Mouse (Mus musculus): ENCODE data around the gene Brip1. TPM values are rescaled to one million over a fixed set of nuclear protein-coding genes. Genes with fewer than 3 reads are reported as not detected.

Brip1 gene
- total RNA-seq, 2 experiments from 2014 or later: 0.76 to 1.4 TPM

DNA sequence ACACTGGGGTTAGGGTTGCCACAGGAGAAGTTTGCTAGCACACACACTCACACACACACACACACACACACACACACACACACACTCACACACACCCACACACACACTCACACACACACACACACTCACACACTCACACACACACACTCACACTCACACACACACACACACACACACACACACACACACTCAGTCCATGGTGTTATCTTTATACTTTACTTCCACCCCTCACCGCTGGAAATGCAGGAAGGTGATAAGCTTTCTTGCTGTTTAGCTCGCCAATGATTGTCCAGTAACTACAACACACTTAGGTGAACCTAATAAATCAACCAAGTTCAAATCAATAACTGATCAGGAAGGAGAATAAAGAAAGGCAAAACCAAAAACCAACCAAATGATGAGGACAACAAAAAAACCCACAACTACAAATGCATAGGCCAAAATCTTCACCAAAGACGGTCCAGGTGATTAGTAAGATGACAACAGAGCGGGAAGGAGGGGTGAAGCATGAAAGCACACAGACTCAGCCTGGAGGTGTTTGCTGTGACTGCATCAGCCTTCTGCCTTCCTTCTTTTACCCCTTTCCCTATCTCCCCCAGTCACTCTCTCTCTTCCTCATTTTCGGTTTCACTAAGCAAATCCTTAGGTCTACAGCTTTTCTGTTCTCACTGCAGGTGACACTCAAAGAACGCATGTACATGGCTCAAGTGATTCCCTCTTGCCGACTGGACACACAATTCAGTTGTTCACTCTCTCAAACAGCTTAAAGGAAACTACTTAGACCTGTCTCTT, 83.7 kb downstream of the Brip1 start:
- intact Hi-C loops (cut with DNase I): no loop called here
- DNase-seq: no peak

DNA sequence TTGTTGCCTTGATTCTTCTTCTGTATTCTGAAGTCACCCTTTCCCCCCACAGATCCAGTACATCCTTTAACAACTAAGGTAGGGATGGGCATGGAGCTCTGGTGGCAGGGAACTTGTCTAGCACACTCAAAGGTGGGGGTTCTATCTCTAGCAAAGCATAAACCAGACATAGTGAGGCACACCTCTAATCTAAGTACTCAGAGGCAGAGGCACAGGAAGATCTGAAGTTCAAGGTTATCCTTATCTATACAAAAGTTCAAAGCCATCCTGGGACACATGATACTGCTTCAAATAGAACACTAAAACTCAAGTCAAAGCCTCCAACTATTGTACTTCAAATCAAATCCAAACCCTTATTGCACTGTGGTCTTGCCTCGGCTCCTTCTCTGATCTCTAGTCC, 85.0 kb downstream of the Brip1 start:
- intact Hi-C loops (cut with DNase I): no loop called here
- no peak for DNase-seq

DNA sequence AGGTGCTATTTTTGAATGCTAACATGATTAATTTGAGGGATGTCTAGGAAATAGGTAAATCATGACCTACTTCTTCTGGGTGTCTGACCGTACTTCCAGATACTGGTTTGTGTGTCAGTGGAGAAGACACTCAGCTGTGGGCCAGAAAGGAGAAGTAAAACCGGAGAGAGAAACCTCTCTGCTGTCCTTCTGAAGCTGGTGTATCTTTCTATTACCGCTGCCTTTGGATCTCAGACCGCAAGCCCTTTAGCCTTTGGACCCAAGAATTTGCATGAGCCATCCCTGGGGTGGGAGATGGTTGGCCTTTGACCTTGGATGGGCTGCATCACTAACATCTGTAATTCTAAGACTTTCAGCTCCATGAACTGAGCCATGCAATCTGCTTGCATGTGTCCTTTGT, 93.7 kb downstream of the Brip1 start:
- intact Hi-C loops (cut with DNase I): no loop called here
- DNase-seq: no peak

DNA sequence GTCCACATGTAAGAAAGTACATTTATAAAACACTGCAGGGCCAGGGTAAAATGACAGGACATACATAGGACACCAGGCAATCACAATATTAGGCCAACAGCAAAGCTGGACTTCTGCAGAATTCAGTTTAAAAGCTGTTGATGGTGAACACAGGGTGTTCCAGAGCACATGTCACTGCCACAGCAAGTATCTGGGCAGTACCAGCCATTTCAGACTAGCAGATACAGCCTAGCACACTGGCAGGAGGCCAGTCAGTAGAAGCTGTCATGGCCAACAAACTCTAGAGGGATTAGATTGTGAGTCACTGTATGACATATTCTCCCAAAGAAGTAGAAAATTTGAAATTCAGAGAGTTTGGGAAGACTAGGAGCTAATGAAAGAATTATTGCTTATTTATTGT, 94.4 kb downstream of the Brip1 start:
- peak; percentile 13 to 17 for DNase-seq
- intact Hi-C loops (cut with DNase I): no loop called here

DNA sequence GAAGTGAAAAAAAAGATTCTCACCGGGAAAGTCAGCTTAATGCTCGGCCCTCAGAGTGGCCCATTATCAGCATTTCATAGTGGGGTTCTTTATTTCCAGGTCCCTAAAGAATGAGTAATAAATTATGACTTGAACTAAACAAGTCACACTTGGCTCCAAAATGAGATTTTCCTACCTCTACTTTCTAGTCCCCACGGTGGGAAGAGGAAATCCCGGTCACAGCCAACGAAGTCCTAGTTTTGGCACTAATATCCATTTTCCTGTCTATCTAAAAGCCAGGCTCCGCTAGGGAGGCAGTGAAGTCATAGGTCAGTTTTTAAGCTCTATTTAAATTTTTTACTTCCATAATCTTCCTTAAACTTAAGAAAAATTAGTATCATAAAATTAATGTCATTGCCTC, 99.8 kb downstream of the Brip1 start:
- peak in 1 of 2 experiments; percentile 2 for DNase-seq
- intact Hi-C loops (cut with DNase I): no loop called here

DNA sequence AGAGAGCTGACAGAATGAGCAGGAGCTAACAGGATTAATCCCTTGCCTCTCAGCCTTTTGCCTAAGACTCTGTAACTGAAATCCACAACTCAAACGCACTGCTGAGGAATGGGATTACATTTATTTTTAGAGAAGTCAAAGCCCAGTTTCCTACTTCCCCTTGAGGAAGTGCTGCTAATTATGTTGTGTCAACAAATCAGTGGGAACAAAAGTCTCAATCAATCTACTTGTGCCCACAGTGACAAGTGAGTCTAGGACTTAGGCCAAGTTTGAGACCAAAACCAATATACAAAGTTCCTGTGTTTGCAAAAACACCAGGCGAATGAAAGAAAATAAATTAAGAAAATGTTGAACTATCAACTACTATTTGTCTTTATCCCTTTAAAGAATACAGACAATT, 101.7 kb downstream of the Brip1 start:
- intact Hi-C loops (cut with DNase I): no loop called here
- DNase-seq: no peak

DNA sequence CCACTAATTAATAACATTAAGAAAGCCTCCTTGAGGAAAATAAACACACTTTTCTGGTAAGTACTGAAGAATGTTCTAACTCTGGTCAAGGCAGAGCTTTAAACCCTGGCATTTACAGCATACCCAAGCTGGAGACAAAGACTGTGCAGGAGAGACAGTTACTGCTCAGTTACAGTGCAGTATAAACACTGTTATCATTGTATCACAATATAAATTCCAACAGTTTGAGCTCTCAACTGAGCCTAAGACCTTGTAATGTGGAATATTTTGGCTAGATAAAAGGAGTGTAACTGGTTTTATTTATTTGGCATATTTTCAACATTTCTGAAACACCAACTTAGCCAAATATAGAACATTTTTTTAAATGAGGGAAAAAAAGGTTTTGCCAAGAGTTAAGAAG, 112.2 kb downstream of the Brip1 start:
- intact Hi-C loops (cut with DNase I): no loop called here
- no peak for DNase-seq

DNA sequence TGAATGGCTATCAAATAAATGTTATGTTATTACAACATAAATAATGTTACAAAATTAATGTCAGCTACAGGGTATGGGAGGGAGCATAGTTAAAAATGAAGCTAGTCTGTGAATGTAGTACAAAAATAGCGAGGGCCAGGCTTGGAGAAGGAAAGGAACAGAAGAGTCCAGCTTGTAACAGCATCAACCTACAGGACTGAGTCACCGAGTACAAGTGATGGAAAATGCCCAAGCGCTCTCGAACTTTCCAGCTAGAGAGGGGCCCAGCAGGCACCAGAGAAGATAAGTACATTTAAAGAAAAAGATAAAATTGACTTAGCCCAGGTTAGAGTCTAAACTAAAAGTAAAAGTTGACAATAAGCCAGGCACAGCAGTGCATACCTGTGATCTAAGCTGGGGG, 116.5 kb downstream of the Brip1 start:
- no peak for DNase-seq
- intact Hi-C loops (cut with DNase I): no loop called here

DNA sequence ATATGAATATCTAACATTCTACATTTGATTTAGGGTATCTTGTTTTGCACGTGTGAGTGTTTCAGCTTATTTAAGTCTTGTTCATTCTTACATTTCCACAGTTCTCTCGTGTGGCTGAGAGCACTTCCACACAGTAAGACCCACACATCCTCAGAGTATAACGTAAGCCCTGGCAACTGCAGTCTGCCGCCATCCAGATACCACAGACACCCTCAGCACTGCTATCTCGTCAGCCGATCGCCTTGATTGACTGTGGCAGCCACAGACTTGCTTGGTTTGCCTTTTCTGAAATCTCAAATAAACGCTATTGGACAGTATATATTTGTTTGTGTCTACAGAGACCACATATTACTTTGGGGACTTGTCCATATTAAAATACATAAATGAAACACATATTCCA, 123.0 kb downstream of the Brip1 start:
- intact Hi-C loops (cut with DNase I): no loop called here
- DNase-seq: no peak

DNA sequence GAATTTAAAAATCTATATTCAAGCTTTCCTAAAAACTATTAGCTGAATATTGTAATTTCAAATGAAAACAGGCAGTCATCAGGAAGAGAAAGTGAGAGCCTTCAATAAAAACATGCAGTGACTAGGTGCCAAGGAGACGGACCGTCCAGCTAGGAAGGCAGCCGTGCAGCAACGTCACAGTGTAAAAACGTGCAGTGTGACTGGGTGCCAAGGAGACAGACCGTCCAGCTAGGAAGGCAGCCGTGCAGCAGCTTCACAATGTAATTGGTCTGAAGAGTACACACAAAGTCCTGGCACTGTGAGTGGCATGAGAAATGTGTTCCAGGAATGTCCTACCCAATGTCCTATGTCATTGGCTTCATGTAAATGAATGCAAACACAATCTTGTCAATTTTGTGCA, 124.0 kb downstream of the Brip1 start:
- no peak for DNase-seq
- intact Hi-C loops (cut with DNase I): no loop called here

DNA sequence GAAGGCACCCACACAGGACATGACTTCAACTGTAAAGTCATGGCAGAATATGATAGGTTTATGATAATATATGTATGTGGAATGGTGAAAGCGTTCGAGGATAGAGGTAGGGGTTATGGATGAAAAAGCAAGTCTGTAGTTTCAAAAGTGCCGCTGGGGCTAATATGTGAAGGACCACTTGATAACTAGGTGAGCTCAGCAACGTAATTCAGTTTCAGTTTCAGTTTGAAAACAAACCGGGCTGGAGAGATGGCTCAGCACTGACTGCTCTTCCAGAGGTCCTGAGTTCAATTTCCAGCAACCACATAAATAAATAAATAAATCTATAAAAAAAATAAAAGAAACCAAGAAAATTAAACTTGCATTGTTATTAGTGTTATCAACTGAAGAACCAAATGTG, 124.6 kb downstream of the Brip1 start:
- DNase-seq: no peak
- intact Hi-C loops (cut with DNase I): no loop called here

DNA sequence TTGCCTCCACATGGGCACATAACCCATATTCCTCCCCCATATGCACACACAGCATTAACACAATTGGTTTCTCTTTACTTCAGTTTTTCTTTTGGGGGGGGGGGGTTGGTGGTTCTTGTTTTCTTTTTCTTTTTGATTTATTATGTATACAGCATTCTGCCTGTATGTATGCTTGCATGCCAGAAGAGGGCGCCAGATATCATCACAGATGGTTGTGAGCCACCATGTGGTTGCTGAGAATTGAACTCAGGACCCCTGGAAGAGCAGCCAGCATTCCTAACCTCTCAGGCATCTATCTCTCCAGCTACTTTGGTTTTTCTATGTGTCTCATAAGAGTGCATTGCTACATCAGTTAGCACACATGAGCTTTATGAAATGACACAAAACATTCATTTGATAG, 125.6 kb downstream of the Brip1 start:
- no peak for DNase-seq
- intact Hi-C loops (cut with DNase I): no loop called here

DNA sequence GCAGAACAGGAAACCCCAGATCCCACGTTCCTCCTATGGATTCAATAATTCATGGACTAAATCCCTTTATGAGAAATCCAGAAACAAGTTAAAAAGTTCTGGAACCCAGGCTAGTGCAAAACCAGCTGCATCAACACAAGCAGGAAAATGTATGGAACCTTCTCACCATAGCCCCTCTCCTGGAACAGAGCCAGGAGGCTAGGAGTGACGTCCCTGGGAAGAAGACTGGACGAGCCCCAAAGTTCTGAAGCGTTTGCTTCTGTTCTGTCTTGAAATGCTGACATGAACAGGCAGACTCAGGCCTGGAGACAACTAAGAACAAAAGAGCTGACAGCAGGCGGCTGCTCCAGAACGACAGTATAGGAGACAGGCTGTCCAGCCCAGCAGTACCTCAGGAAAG, 132.3 kb downstream of the Brip1 start:
- no peak for DNase-seq
- intact Hi-C loops (cut with DNase I): loop anchor here (5.0 to 10.0 kb wide), 2 partner anchors 81 to 106 kb away; no protein-coding TSS in a partner anchor

DNA sequence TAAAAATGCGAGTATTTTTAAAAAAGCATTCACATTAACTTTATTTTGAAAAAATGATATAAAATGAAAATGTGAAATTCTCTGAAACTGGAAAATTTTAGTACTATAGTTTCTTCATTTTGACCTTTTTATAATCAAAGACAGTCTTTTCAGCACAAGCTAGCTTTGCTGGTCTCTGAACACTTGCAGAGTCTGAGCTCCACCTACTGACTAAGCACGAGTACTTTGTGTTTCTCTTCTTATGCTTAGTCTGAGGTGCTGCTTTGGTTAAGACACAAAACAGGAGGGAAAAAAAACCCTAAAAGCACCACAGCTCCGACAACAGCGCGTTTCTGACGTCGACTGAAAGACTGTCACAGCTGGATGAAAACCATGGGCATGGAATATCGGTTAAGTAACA, 133.8 kb downstream of the Brip1 start:
- intact Hi-C loops (cut with DNase I): loop anchor here (2.0 to 10.0 kb wide), 3 partner anchors 80 to 218 kb away; no protein-coding TSS in a partner anchor
- DNase-seq: peak in 1 of 2 experiments; percentile 16

DNA sequence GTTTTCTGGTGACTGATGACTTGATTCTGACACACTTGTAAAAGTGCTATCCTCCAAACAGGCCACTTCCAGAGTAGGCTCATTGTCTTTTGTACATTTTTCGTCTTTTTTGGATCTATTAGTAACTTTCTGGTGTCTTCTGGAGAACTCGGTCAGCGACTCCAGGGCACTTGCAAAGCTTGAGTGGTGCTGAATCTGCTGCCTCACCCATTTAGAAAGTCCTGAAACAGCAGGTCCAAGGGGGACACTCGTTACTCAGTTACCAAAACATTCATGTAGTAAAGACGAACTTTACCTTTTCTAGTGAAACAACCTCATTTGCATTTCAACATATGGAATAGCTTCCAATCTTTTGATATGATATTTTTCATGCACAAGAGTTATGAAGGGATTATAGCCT, 136.1 kb downstream of the Brip1 start:
- no peak for DNase-seq
- intact Hi-C loops (cut with DNase I): loop anchor here (5.0 to 10.0 kb wide), 2 partner anchors 78 to 110 kb away; no protein-coding TSS in a partner anchor

DNA sequence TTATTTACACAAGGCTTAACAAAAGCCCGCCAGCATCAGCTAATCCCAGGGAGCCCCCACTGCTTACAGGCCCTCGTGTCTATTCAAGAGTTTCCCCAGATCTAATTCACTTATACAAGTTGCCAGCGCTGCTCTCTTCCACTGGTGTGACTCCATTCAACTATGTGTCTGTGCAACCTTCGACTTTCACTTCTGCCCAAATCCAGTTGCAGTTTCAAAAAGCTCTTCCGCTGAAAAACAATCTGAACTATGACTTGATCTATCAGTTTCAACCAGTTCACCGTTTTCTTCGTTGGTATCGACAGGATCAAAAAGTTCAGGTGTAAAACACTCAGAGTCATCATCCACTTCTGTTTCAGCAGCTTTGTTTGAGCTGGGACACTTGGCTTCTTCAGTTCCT, 139.8 kb downstream of the Brip1 start:
- DNase-seq: no peak
- intact Hi-C loops (cut with DNase I): loop anchor here (10.0 kb wide), 1 partner anchor 114 kb away; no protein-coding TSS in a partner anchor

DNA sequence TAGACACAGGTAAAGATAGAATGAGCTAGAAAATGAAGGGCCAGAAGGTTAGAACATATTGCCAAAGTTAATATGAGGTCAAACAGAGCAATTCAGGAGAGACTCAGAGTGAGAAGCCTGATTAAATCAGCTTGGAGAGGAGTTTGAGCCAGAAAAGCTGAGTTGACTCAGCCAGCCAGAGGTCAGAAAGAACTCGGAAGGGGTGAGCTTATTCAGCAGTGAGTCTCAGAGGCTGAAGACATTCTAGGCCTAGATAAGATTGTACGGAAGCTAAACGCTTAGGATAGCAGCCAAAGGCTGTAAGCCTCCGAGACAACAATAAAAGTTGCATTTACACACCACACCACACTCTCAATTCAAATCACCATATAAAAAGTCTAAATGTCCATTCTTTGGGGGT, 141.9 kb downstream of the Brip1 start:
- DNase-seq: peak in 1 of 2 experiments; percentile 5
- intact Hi-C loops (cut with DNase I): no loop called here

DNA sequence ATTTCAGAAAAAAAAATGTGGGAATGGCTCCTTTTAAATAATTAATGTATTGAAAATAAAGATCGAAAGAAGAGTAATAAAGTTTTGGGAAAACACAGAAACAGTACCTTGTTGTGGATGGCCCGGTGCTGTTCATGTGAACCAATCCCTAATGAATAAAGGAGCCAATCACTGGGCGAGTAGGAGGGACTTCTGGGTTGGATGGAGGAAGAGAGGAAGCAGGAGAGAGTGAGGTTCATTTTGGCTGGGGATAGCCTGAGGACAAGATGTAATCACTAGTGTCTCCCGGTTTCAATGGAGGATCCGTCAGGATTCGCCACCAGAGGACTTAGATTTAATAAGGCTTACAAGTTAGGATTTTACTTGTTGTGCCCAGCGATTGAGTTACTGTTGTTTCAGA, 145.2 kb downstream of the Brip1 start:
- DNase-seq: no peak
- intact Hi-C loops (cut with DNase I): no loop called here

DNA sequence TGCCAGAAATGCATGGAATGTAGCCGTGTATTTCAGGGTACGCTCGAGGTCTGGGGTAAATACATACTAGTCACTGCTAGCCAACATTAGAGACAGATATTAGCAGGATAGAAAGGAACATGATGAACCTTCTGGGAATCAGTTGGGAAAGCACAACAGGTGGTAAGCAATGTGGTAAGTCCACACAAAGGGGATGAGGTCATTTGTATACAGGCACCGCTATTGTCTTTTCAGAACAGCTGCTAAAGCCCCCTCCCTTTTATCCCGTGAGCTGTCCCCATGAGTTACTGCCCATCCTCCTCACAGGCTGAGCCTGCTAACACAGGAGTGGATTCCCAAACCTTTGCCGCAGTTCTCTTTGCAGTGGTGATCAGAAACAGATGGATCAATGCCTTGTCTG, 149.6 kb downstream of the Brip1 start:
- no peak for DNase-seq
- intact Hi-C loops (cut with DNase I): no loop called here

DNA sequence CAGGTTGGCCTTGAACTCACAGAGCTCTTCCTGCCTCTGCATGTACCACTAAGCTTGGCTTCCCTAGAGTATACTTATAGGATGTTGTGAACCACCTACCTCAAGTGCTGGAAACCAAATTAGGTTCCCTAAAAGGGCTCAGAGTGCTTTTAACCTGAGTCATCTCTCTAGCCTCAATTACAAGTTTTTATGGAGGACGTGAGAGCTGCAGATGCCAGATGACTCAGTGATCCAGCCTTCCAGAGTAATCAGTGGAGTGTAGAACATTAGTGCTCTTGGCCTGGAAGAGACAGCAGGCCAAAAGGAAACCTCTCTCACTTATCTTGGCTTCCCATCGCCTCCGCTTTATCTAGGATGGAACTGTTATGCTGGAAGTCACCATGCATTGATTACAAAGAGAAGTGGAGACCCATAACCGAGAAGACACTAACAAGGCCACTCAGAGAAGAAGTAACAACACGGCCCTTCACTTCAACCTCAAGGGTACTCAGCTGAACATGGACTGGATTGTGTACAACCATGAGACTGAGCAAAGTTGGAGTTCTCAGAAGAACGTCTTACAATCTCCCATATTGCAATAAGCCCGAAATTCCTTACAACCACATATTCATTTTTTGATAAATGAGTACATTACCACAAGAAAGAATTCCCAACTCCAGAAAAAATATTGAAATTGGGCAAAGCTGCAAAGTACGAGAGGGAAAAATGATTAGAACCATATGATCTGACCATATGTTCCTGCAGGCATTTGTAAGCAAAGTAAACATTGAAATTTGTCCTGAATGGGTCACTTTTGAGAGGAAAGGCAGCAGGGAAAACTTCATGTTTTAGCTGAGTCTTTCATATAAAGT, 150.3 kb downstream of the Brip1 start:
- intact Hi-C loops (cut with DNase I): no loop called here
- DNase-seq: no peak

DNA sequence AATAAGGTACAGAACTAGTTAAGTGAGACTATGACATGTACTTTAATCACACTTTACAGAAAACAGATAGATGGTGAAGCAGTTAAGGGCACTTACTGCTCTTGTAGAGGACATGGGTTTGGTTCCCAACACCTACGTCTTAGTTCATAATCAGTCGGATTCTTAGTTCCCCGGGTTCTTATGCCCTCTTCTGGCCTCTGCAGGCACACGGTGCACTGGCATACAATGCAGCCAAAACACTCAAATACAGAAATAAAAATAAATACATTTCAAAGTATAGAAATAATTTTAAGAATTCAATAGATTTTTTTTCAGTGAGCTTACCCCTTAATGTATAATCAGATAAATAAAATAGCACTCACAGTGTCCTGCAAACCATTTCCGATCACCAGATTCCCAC, 161.0 kb downstream of the Brip1 start:
- intact Hi-C loops (cut with DNase I): no loop called here
- no peak for DNase-seq

DNA sequence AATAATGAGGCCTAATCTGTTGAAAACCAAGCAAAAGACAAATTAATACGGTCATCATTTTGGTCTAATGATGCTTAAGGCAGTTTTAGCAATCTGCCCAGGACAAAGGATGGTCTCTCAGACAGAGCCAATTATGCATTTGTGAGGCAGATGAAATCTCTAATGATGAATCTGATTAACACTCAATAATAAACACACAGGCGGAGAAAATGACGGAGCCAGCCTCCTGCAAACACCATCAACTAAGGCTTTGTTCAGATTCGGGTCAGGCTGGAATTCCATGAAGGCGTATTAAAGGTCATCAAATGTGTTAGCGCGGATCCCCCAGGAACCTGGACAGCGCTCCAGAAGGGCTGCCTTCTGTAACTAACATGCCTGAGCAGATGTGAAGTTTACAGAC, 161.6 kb downstream of the Brip1 start:
- intact Hi-C loops (cut with DNase I): no loop called here
- DNase-seq: no peak

All from heart, postnatal 14 days (tissue).